Mouse (Mus musculus) embryonic facial prominence, embryonic 12.5 days (tissue): Measurements from ENCODE around the gene Slc8b1. TPM values are rescaled to one million over a fixed set of nuclear protein-coding genes. Genes with fewer than 3 reads are reported as not detected.

Experiments
- ATAC-seq: fragments of 200-750 bp; cut with Nextera tagmentation; 2 replicates; pipeline ENCODE4 v1.8.0; 2017; ENCODE audit not compliant: insufficient number of reproducible peaks, insufficient read depth, low FRiP score, low TSS enrichment
- H3K27ac ChIP-seq: fragments of 300-500 bp; sonication (generic); 2 replicates; pipeline ENCODE4 v1.5.1; 2016; ENCODE audit warnings: mild to moderate bottlenecking
- H3K27me3 ChIP-seq: fragments of 300-500 bp; sonication (generic); 2 replicates; pipeline ENCODE4 v1.6.1; 2016; ENCODE audit warnings: mild to moderate bottlenecking, moderate library complexity
- H3K36me3 ChIP-seq: fragments of 300-500 bp; sonication (generic); 2 replicates; pipeline ENCODE4 v1.6.1; 2016; ENCODE audit warnings: mild to moderate bottlenecking
- H3K4me1 ChIP-seq: fragments of 300-500 bp; sonication (generic); 2 replicates; pipeline ENCODE4 v1.6.1; 2016
- H3K4me2 ChIP-seq: fragments of 300-500 bp; sonication (generic); replicated peaks from 2 replicates; pipeline ENCODE4 v1.6.1; 2016; ENCODE audit warnings: mild to moderate bottlenecking, moderate library complexity
- H3K4me3 ChIP-seq: fragments of 300-500 bp; sonication (generic); 2 replicates; pipeline ENCODE4 v1.5.1; 2016; ENCODE audit warnings: mild to moderate bottlenecking
- H3K9ac ChIP-seq: fragments of 300-500 bp; sonication (generic); 2 replicates; pipeline ENCODE4 v1.6.1; 2016; ENCODE audit warnings: mild to moderate bottlenecking, moderate library complexity
- H3K9me3 ChIP-seq: fragments of 300-500 bp; sonication (generic); 2 replicates; pipeline ENCODE4 v1.6.1; 2016; ENCODE audit warnings: mild to moderate bottlenecking, moderate library complexity
- WGBS: fragments of 180-500 bp; shearing (Covaris S2); methylation state at CpG from one replicate; pipeline ENCODE4 v1.1.7; 2016; 5-methylcytosine and 5-hydroxymethylcytosine counted together
- polyA plus RNA-seq: library from polyadenylated mRNA; unstranded; fragments of >200 nt; fragmentation: Nextera tagmentation; extraction: Ambion mirVana; gene quantifications from 2 replicates; pipeline ENCODE4 v1.2.1, GENCODE M21; 2016

Slc8b1 gene
- 5.4 and 6.4 TPM in 2 replicates for polyA plus RNA-seq

GRCm38 (mm10) chr5:120510982-120511642, at the start of gene Slc8b1:
Slc8b1 (plus strand) TSS chr5:120511168.
- Histone ChIP-seq H3K9me3 (no peaks in the 10 kb centered on the region), H3K36me3 (no peaks in the 10 kb centered on the region), H3K27me3 (peaks cover 3% of the 10 kb centered on the region; the same call in 1 of the 2 replicates), H3K9ac (peak within 1 kb of the TSS; percentile 0; the same call in 1 of the 2 replicates), H3K4me1 (peaks cover 18% of the 10 kb centered on the region), H3K4me3 (peak within 1 kb of the TSS; percentile 45), H3K27ac (no peak within 1 kb of the TSS), H3K4me2 (peak within 1 kb of the TSS; percentile 63)
- 1% methylated on average over 34 of the region's 36 CpGs for WGBS
- peak; percentile 29; the same call in 1 of the 2 replicates for ATAC-seq

- H3K27ac ChIP-seq = no peak overlapping the region
- H3K4me3 ChIP-seq = no peak overlapping the region
- H3K9me3 ChIP-seq = no peaks in the 10 kb centered on the region
- 79% methylated on average over 15 of the region's 15 CpGs for WGBS
- H3K4me1 ChIP-seq = no peaks in the 10 kb centered on the region
- no peaks in the 10 kb centered on the region for H3K36me3 ChIP-seq
- H3K9ac ChIP-seq = no peak overlapping the region
- H3K27me3 ChIP-seq = peaks cover 17% of the 10 kb centered on the region; the same call in 1 of the 2 replicates
- ATAC-seq = no peak
- no peak overlapping the region for H3K4me2 ChIP-seq
Observed at GRCm38 (mm10) chr5:120461902-120462301, 49.1 kb upstream of the Slc8b1 start.

- Histone ChIP-seq H3K27me3 (peaks cover 8% of the 10 kb centered on the region; the same call in 1 of the 2 replicates), H3K27ac (no peak overlapping the region), H3K36me3 (no peaks in the 10 kb centered on the region), H3K4me2 (no peak overlapping the region), H3K9me3 (no peaks in the 10 kb centered on the region), H3K4me3 (no peak overlapping the region), H3K4me1 (no peaks in the 10 kb centered on the region), H3K9ac (no peak overlapping the region)
- no peak for ATAC-seq
- WGBS = 77% methylated on average over 4 of the region's 4 CpGs
Observed at GRCm38 (mm10) chr5:120464321-120464720, 46.6 kb upstream of the Slc8b1 start.

GRCm38 (mm10) chr5:120465062-120465461, 45.9 kb upstream of the Slc8b1 start:
- no peaks in the 10 kb centered on the region for H3K9me3 ChIP-seq
- 44% methylated on average over 5 of the region's 5 CpGs for WGBS
- H3K4me3 ChIP-seq = no peak overlapping the region
- H3K4me1 ChIP-seq = no peaks in the 10 kb centered on the region
- H3K4me2 ChIP-seq = no peak overlapping the region
- peaks cover 8% of the 10 kb centered on the region; the same call in 1 of the 2 replicates for H3K27me3 ChIP-seq
- no peak for ATAC-seq
- no peak overlapping the region for H3K27ac ChIP-seq
- no peaks in the 10 kb centered on the region for H3K36me3 ChIP-seq
- H3K9ac ChIP-seq = no peak overlapping the region

GRCm38 (mm10) chr5:120465860-120466259, 45.1 kb upstream of the Slc8b1 start:
- WGBS = 89% methylated on average over 6 of the region's 6 CpGs
- H3K4me3 ChIP-seq = no peak overlapping the region

GRCm38 (mm10) chr5:120467026-120467425, 43.9 kb upstream of the Slc8b1 start:
- H3K9ac ChIP-seq = no peak overlapping the region
- 8% methylated on average over 4 of the region's 4 CpGs for WGBS
- H3K27me3 ChIP-seq = peaks cover 5% of the 10 kb centered on the region; the same call in 1 of the 2 replicates
- H3K9me3 ChIP-seq = no peaks in the 10 kb centered on the region
- H3K36me3 ChIP-seq = no peaks in the 10 kb centered on the region
- no peak overlapping the region for H3K27ac ChIP-seq
- no peak for ATAC-seq
- no peaks in the 10 kb centered on the region for H3K4me1 ChIP-seq
- peak overlapping the region; percentile 21; the same call in 1 of the 2 replicates for H3K4me2 ChIP-seq
- no peak overlapping the region for H3K4me3 ChIP-seq

More at GRCm38 (mm10) chr5:120465860-120466259, 45.1 kb upstream of the Slc8b1 start:
- Histone ChIP-seq H3K27ac (no peak overlapping the region), H3K4me1 (no peaks in the 10 kb centered on the region), H3K36me3 (no peaks in the 10 kb centered on the region), H3K4me2 (no peak overlapping the region), H3K27me3 (peaks cover 8% of the 10 kb centered on the region; the same call in 1 of the 2 replicates), H3K9me3 (no peaks in the 10 kb centered on the region), H3K9ac (no peak overlapping the region)
- no peak for ATAC-seq

- 82% methylated on average over 5 of the region's 5 CpGs for WGBS
- Histone ChIP-seq H3K4me1 (no peaks in the 10 kb centered on the region), H3K9me3 (no peaks in the 10 kb centered on the region), H3K36me3 (no peaks in the 10 kb centered on the region), H3K4me2 (no peak overlapping the region), H3K4me3 (no peak overlapping the region), H3K27ac (no peak overlapping the region), H3K9ac (no peak overlapping the region), H3K27me3 (no peaks in the 10 kb centered on the region; the same call in 1 of the 2 replicates)
- ATAC-seq = no peak
Observed at GRCm38 (mm10) chr5:120468336-120468735, 42.6 kb upstream of the Slc8b1 start.

GRCm38 (mm10) chr5:120468830-120469229, 42.1 kb upstream of the Slc8b1 start:
- Histone ChIP-seq H3K4me3 (no peak overlapping the region), H3K27me3 (no peaks in the 10 kb centered on the region), H3K9ac (no peak overlapping the region), H3K4me1 (no peaks in the 10 kb centered on the region), H3K9me3 (no peaks in the 10 kb centered on the region), H3K36me3 (no peaks in the 10 kb centered on the region), H3K27ac (no peak overlapping the region), H3K4me2 (no peak overlapping the region)
- no peak for ATAC-seq
- 77% methylated on average over 6 of the region's 6 CpGs for WGBS

- Histone ChIP-seq H3K4me2 (no peak overlapping the region), H3K4me3 (no peak overlapping the region), H3K27me3 (no peaks in the 10 kb centered on the region), H3K9me3 (no peaks in the 10 kb centered on the region), H3K36me3 (no peaks in the 10 kb centered on the region), H3K27ac (no peak overlapping the region), H3K4me1 (no peaks in the 10 kb centered on the region), H3K9ac (no peak overlapping the region)
- no peak; the same call in 1 of the 2 replicates for ATAC-seq
- WGBS = 42% methylated on average over 4 of the region's 4 CpGs
Observed at GRCm38 (mm10) chr5:120471538-120471937, 39.4 kb upstream of the Slc8b1 start.

- Histone ChIP-seq H3K36me3 (no peaks in the 10 kb centered on the region), H3K4me3 (no peak within 1 kb of the TSS), H3K4me1 (no peaks in the 10 kb centered on the region), H3K9me3 (no peaks in the 10 kb centered on the region), H3K4me2 (no peak within 1 kb of the TSS), H3K27ac (no peak within 1 kb of the TSS), H3K9ac (no peak within 1 kb of the TSS), H3K27me3 (peaks cover 3% of the 10 kb centered on the region; the same call in 1 of the 2 replicates)
- WGBS = 79% methylated on average over 8 of the region's 8 CpGs
- ATAC-seq = no peak
Observed at GRCm38 (mm10) chr5:120472770-120473169, 38.2 kb upstream of the Slc8b1 start, which contains the start of gene Sdsl. Sdsl (minus strand) TSS chr5:120472810.

- Histone ChIP-seq H3K9me3 (no peaks in the 10 kb centered on the region), H3K9ac (no peak overlapping the region)
- WGBS = 84% methylated on average over 2 of the region's 2 CpGs
Observed at GRCm38 (mm10) chr5:120473361-120473760, 37.6 kb upstream of the Slc8b1 start.

GRCm38 (mm10) chr5:120475861-120476260, 35.1 kb upstream of the Slc8b1 start:
- no peak for ATAC-seq
- Histone ChIP-seq H3K9ac (no peak overlapping the region), H3K4me1 (no peaks in the 10 kb centered on the region), H3K9me3 (no peaks in the 10 kb centered on the region), H3K4me2 (no peak overlapping the region), H3K4me3 (no peak overlapping the region), H3K27me3 (peaks cover 3% of the 10 kb centered on the region; the same call in 1 of the 2 replicates), H3K27ac (no peak overlapping the region), H3K36me3 (no peaks in the 10 kb centered on the region)
- 50% methylated on average over 8 of the region's 8 CpGs for WGBS

More at GRCm38 (mm10) chr5:120473361-120473760, 37.6 kb upstream of the Slc8b1 start:
- H3K4me3 ChIP-seq = no peak overlapping the region
- H3K36me3 ChIP-seq = no peaks in the 10 kb centered on the region
- no peak for ATAC-seq
- H3K27me3 ChIP-seq = peaks cover 3% of the 10 kb centered on the region; the same call in 1 of the 2 replicates
- H3K27ac ChIP-seq = no peak overlapping the region
- H3K4me2 ChIP-seq = no peak overlapping the region
- no peaks in the 10 kb centered on the region for H3K4me1 ChIP-seq
